Mouse (Mus musculus) gastrocnemius, postnatal 10 days (tissue): ENCODE results near the gene Zdhhc7. TPM values are rescaled to one million over a fixed set of nuclear protein-coding genes. Genes with fewer than 3 reads are reported as not detected.

Source experiments
- DNase-seq: peaks from one replicate; pipeline ENCODE4 v3.0.0; 2021; ENCODE audit warnings: mixed read lengths
- total RNA-seq, 2 experiments: library from RNA; stranded (reverse); gene quantifications; 2 replicates each; pipeline ENCODE4 v1.2.3; 2021

Zdhhc7 gene
- total RNA-seq, 2 experiments from 2014 or later, result 23.1 to 24.5 TPM

DNA sequence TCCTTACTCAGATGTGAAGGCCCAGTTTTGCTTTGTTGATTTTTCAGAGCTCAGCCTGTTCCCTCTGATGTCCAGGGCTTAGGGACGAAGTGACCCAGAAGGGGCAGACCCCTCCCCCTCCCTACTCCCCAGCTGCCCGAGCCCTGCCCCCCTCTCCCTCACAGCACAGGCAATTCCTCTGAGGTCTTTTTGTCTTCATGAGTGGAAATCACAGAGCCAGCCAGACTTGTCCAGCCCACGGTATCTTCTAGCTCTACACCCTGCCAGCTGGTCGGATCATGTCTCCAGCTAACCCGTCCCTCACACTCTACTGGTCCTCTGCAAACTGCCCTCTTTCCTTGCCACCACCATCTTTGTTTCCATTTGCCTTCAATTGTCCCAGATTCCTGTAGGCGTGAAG lies 66.8 kb downstream of the Zdhhc7 start:
- no peak for DNase-seq

DNA sequence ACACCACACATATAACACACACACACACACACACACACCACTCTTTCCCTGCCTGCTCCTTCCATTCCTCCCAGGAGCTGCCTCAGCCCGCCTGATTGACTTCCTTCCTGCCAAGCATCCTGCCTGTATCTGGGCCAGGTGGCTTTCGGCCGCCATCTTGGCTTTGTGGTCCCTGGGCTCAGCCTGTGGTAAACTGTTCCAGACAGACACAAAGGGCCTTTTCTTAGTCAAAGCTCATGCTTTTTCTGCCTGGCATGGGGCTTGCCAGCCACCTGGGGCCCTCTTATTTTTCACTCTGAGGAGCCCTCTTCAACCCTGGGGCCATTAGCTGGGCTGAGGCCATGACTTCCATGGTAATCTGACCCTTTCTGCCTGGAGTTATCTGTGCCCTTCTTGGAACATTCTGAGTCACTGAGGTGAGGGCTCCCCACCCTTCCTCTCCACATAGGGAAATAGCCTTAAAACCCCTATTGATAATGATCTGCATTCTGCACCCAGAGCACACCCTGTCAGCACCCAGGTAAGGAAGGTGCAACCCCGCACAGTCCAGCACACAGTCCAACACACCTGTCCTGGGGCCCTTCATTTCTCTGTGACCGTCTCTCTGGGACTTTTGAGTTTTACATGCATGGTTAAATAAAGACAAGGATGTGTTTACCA lies 68.6 kb downstream of the Zdhhc7 start:
- no peak for DNase-seq

Other genes starting within 250 kb of the Zdhhc7 start
- gene Klhl36, start 239.2 kb downstream of the Zdhhc7 start, total RNA-seq, result 1 to 10 TPM; 2.9 to 3.9 TPM
- gene Usp10, start 191.1 kb downstream of the Zdhhc7 start, total RNA-seq, result 10 to 100 TPM; 57.4 to 65.4 TPM
- gene Gm20388, start 190.6 kb downstream of the Zdhhc7 start, total RNA-seq, result 1 to 10 TPM; 2.9 to 6.0 TPM
- 1 to 10 TPM; 3.9 to 5.3 TPM for gene Crispld2, start 109.0 kb downstream of the Zdhhc7 start, total RNA-seq
- 10 to 100 TPM in 1 of 2 experiments, 1 to 10 TPM in 1; 9.3 to 11.2 TPM for gene 6430548M08Rik, start 12.7 kb upstream of the Zdhhc7 start, total RNA-seq
- not detected for gene Fam92b, start 76.0 kb upstream of the Zdhhc7 start, total RNA-seq
- gene Gse1, start 127.0 kb upstream of the Zdhhc7 start, total RNA-seq, result 10 to 100 TPM; 25.5 to 38.6 TPM